Mouse (Mus musculus) neural tube, embryonic 11.5 days (tissue): ENCODE data around the gene Vapb. TPM values are rescaled to one million over a fixed set of nuclear protein-coding genes. Genes with fewer than 3 reads are reported as not detected.
"Not testable (repeated sequence)": the region's sequence is repeated elsewhere in the genome, so short reads cannot be mapped to it uniquely, and the experiment has no call there.

Source experiments
- ATAC-seq: fragments of 200-750 bp; cut with Nextera tagmentation; 2 replicates; pipeline ENCODE4 v1.8.0; 2017; ENCODE audit warnings: moderate number of reproducible peaks, mild to moderate bottlenecking, moderate TSS enrichment, moderate library complexity; ENCODE audit not compliant: insufficient read depth, low FRiP score, low TSS enrichment
- DNase-seq: peaks from one replicate; pipeline ENCODE4 v3.0.0-alpha.2; 2015; ENCODE audit warnings: low spot score
- H3K27ac ChIP-seq: fragments of 300-500 bp; sonication (generic); 2 replicates; pipeline ENCODE4 v1.5.1; 2014; ENCODE audit warnings: low read depth, mild to moderate bottlenecking, low read length
- H3K27me3 ChIP-seq: fragments of 300-500 bp; sonication (generic); 2 replicates; pipeline ENCODE4 v1.6.1; 2014; ENCODE audit warnings: mild to moderate bottlenecking, low read length, mixed read lengths; ENCODE audit not compliant: control insufficient read depth, insufficient read depth
- H3K36me3 ChIP-seq: fragments of 300-500 bp; sonication (generic); 2 replicates; pipeline ENCODE4 v1.6.1; 2014; ENCODE audit warnings: mild to moderate bottlenecking, low read length, moderate library complexity, mixed read lengths; ENCODE audit not compliant: control insufficient read depth, insufficient read depth
- H3K4me1 ChIP-seq: fragments of 300-500 bp; sonication (generic); 2 replicates; pipeline ENCODE4 v1.6.1; 2014; ENCODE audit warnings: low read length, mixed read lengths; ENCODE audit not compliant: control insufficient read depth, insufficient read depth
- H3K4me2 ChIP-seq: fragments of 300-500 bp; sonication (generic); 2 replicates; pipeline ENCODE4 v1.6.1; 2014; ENCODE audit warnings: low read depth, mild to moderate bottlenecking, moderate library complexity
- H3K4me3 ChIP-seq: fragments of 300-500 bp; sonication (generic); 2 replicates; pipeline ENCODE4 v1.5.1; 2014; ENCODE audit warnings: low read depth, low read length
- H3K9ac ChIP-seq: fragments of 300-500 bp; sonication (generic); 2 replicates; pipeline ENCODE4 v1.6.1; 2014; ENCODE audit warnings: mild to moderate bottlenecking, low read length
- H3K9me3 ChIP-seq: fragments of 300-500 bp; sonication (generic); 2 replicates; pipeline ENCODE4 v1.6.1; 2016; ENCODE audit warnings: low read length; ENCODE audit not compliant: control insufficient read depth
- WGBS: fragments of 180-500 bp; shearing (Covaris S2); extraction: QIAGEN DNeasy Blood & Tissue Kit; methylation state at CpG from one replicate; pipeline ENCODE4 v1.1.7; 2014; 5-methylcytosine and 5-hydroxymethylcytosine counted together
- polyA plus RNA-seq: library from polyadenylated mRNA; unstranded; fragments of >200 nt; fragmentation: Nextera tagmentation; extraction: Ambion mirVana; gene quantifications from 2 replicates; pipeline ENCODE4 v1.2.1, GENCODE M21; 2014

Gene Vapb
- polyA plus RNA-seq, 1 experiment from 2014 or later = 15.2 TPM

GRCm38 (mm10) chr2:173707626-173708025 lies 29.7 kb upstream of the Vapb start:
- not testable (repeated sequence) for H3K36me3 ChIP-seq, H3K9ac ChIP-seq, H3K4me3 ChIP-seq, H3K27me3 ChIP-seq, DNase-seq, H3K4me2 ChIP-seq, H3K4me1 ChIP-seq, H3K9me3 ChIP-seq, H3K27ac ChIP-seq, ATAC-seq

DNA sequence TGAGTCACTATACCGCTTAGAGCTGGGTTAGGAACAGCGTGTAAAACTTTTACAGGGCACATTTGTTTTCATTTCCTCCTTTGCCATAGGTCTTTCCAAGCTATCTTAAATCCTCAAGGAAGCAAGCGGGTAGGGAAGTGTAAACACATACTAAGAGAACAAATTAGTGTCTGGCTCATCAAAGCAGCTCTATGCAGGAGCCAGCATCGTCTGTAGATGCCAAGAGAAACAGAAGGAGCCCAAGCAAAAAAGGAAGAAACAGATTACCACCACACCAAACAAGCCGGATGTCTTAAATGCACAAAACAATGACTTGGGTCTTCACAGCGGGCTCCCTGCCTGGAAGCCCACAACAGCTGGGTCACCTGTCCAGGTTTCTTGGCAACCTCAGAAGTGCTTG lies 27.1 kb upstream of the Vapb start:
- H3K27ac ChIP-seq = no peak overlapping the region
- DNase-seq = no peak
- WGBS = 89% methylated on average over 6 of the region's 6 CpGs

DNA sequence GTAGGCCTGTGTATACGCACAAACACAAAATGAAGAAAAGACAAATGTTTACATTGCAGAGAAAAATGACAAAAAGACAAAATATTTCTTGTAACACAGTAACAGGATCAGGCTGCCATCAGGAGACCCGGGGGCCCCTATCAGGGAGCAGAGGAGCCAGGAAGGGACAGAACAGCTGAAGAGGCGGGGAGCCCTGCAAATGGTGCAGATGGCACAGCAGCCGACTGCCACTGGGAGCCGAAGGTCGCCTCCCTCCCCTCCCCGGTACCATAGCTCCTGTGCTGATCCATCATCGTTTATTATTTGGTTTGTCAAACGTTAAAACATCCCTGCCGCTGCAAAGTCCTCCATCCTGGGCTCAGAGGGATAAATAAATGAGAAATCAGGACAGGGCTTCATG lies 24.7 kb upstream of the Vapb start:
- Histone ChIP-seq H3K4me1 (no peaks in the 10 kb centered on the region), H3K9me3 (no peaks in the 10 kb centered on the region), H3K9ac (no peak overlapping the region), H3K27me3 (no peaks in the 10 kb centered on the region), H3K4me3 (no peak overlapping the region), H3K36me3 (peaks cover 2% of the 10 kb centered on the region), H3K4me2 (no peak overlapping the region), H3K27ac (no peak overlapping the region; the same call in 1 of the 2 replicates)
- ATAC-seq = no peak
- WGBS = 37% methylated on average over 10 of the region's 10 CpGs
- peak; percentile 35 for DNase-seq

More for the DNA sequence above, 27.1 kb upstream of the Vapb start:
- no peaks in the 10 kb centered on the region for H3K27me3 ChIP-seq
- no peaks in the 10 kb centered on the region for H3K4me1 ChIP-seq
- H3K36me3 ChIP-seq = peaks cover 2% of the 10 kb centered on the region
- H3K4me3 ChIP-seq = no peak overlapping the region
- no peak overlapping the region for H3K4me2 ChIP-seq
- no peak for ATAC-seq
- no peak overlapping the region for H3K9ac ChIP-seq
- no peaks in the 10 kb centered on the region for H3K9me3 ChIP-seq

DNA sequence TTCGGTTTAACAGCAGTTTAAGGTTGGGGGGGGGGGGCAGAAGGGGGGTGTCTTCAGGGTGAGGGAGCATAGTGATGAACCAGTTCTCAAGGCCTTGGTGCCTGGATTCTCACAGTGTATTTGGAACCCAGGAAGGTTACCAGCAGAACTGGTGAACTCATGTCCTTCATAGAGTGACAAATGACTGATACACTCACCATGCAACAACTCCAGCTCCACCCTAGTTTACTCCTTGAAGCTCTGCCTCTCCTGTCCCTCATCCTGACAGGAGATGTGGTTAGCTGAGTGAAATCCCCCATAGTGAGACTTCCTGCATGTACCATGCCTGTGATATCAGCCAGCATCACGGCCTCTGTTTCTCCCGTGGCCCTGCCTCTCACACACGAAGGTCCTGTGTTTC lies 24.1 kb upstream of the Vapb start:
- no peaks in the 10 kb centered on the region for H3K9me3 ChIP-seq
- H3K9ac ChIP-seq = no peak overlapping the region
- no peak for ATAC-seq
- H3K4me2 ChIP-seq = no peak overlapping the region
- peaks cover 2% of the 10 kb centered on the region for H3K36me3 ChIP-seq
- H3K27me3 ChIP-seq = no peaks in the 10 kb centered on the region
- no peak overlapping the region for H3K27ac ChIP-seq
- DNase-seq = no peak
- H3K4me1 ChIP-seq = no peaks in the 10 kb centered on the region
- H3K4me3 ChIP-seq = no peak overlapping the region
- WGBS = 68% methylated on average over 4 of the region's 4 CpGs

DNA sequence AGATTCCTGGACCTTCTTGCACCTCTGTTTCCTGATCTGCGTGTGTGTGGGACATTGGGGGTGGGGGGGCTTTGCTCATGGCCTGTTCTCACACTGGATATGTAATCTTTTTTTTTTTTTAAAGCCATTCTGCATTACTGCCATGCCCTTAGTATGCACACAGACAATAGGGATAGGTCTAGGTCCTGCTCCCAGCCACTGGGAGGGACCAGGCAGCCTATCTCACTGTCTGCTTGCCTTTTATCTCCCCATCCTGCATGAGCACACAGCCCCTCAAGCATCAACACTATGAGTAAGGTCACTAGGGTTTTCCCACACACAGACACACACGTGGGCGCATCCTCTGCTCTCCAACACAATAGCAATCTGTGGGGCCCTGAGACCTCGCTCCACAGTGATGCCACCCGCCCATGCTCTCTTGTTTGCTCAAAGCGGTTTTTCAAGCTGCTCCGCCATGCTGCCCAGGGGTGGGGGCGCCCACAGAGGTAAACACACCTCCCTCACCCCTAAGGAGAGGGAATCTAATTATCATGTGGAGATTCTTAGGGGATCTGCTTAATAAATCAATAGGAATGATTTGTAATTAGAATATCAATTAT lies 22.6 kb upstream of the Vapb start:
- no peaks in the 10 kb centered on the region for H3K27me3 ChIP-seq
- H3K4me3 ChIP-seq = no peak overlapping the region
- no peak overlapping the region for H3K9ac ChIP-seq
- H3K9me3 ChIP-seq = no peaks in the 10 kb centered on the region
- 0 out of 2 replicates have a peak overlapping the region, but pooled peaks have one; percentile 0 for H3K27ac ChIP-seq
- no peak overlapping the region for H3K4me2 ChIP-seq
- H3K36me3 ChIP-seq = no peaks in the 10 kb centered on the region
- DNase-seq = no peak
- H3K4me1 ChIP-seq = no peaks in the 10 kb centered on the region
- peak; percentile 48; the same call in 1 of the 2 replicates for ATAC-seq
- WGBS = 57% methylated on average over 8 of the region's 8 CpGs

DNA sequence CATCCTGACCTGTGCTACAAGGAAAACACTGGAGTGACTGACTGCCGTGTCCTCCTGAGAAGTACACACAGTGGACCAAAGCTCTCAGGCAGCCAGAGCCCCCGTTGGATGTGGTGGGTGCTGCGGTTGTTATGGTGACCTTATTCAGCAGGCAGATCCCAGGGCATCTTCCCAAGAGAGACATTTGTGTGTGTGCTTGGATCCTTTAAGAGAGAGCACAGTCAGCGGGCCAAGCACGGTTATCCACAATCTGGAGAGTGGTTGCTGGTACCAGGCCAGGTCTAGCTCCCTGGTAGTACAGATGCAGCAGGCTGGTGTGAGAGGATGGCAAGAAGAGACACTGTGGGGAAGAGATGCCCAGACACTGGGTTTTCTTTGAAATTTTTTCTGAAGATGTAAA lies 20.3 kb upstream of the Vapb start:
- DNase-seq (no peak), ATAC-seq (no peak)
- H3K4me3 ChIP-seq = no peak overlapping the region
- no peak overlapping the region for H3K4me2 ChIP-seq
- WGBS = 90% methylated on average over 5 of the region's 5 CpGs
- H3K9ac ChIP-seq = no peak overlapping the region
- H3K4me1 ChIP-seq = no peaks in the 10 kb centered on the region
- H3K27ac ChIP-seq = no peak overlapping the region
- H3K36me3 ChIP-seq = no peaks in the 10 kb centered on the region
- H3K27me3 ChIP-seq = no peaks in the 10 kb centered on the region
- no peaks in the 10 kb centered on the region for H3K9me3 ChIP-seq

DNA sequence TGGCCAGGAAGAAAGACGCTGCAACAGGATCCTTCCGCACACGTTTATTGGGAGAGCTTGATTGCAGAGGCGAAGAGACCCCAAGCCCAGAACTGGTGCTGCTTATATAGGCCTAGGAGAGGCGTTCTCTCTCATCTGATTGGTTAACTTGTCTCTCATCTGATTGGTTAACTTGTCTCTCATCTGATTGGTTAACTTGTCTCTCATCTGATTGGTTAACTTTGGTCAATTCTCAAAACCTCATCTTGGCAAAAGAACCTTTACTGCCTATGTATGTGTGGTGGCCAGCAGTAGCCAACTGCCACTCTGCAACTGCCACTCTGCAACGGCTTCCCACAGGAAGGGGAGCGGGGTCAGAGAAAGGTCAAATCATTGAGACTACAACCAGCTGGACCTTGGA lies 18.2 kb upstream of the Vapb start, which contains the start of gene 1700010B08Rik:
TSS of gene 1700010B08Rik (plus strand) at position 301 of the 400 bp plus-strand sequence.
- WGBS = 83% methylated on average over 6 of the region's 7 CpGs
- not testable (repeated sequence) for H3K4me3 ChIP-seq, H3K9me3 ChIP-seq, H3K9ac ChIP-seq, H3K4me1 ChIP-seq, H3K27me3 ChIP-seq, H3K36me3 ChIP-seq, ATAC-seq, DNase-seq, H3K27ac ChIP-seq, H3K4me2 ChIP-seq

DNA sequence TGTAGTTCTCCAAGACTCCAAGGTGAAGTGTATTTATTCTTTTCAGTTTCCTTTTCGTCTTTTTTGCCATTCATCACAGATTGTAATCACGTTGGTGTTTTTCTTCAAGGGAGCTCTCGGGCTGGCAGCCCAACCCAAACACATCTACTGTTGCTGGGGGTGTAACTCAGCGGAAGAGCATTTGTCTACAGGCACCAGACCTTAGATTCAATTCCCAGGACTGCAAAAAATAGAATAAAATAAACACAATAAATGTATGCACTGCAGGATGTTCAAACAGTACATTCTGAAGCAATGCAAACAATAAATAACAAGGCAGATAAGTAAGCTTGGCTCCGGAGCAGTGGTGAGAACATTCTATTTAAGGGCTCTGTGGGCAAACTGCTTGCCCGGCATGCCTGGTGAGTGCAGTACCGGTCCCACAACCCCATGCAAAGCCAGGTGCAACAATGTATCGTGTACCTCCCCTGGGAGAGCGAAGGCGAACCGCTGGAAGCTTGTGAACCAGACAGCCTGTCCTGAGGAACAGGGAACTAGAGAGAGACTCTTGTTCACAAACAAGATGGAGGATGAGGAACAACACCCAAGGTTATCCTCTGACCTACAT lies 15.0 kb upstream of the Vapb start:
- H3K36me3 ChIP-seq = no peaks in the 10 kb centered on the region
- H3K9me3 ChIP-seq = no peaks in the 10 kb centered on the region
- DNase-seq (no peak), ATAC-seq (no peak)
- no peaks in the 10 kb centered on the region for H3K27me3 ChIP-seq
- H3K9ac ChIP-seq = no peak overlapping the region
- no peak overlapping the region for H3K27ac ChIP-seq
- H3K4me2 ChIP-seq = no peak overlapping the region
- H3K4me3 ChIP-seq = no peak overlapping the region
- H3K4me1 ChIP-seq = 0 out of 2 replicates have a peak, but pooled peaks cover 4% of the 10 kb centered on the region
- WGBS = 84% methylated on average over 11 of the region's 11 CpGs

GRCm38 (mm10) chr2:173724382-173724781 lies 12.9 kb upstream of the Vapb start:
- H3K4me3 ChIP-seq = no peak overlapping the region
- DNase-seq (peak; percentile 70), ATAC-seq (peak; percentile 68)
- H3K4me2 ChIP-seq = no peak overlapping the region
- no peaks in the 10 kb centered on the region for H3K9me3 ChIP-seq
- peak overlapping the region; percentile 45; the same call in 1 of the 2 replicates for H3K27ac ChIP-seq
- 27% methylated on average over 14 of the region's 14 CpGs for WGBS
- H3K27me3 ChIP-seq = no peaks in the 10 kb centered on the region
- H3K4me1 ChIP-seq = 0 out of 2 replicates have a peak, but pooled peaks cover 4% of the 10 kb centered on the region
- H3K36me3 ChIP-seq = no peaks in the 10 kb centered on the region
- H3K9ac ChIP-seq = no peak overlapping the region
